Mouse (Mus musculus) retina, postnatal 1 day (tissue): ENCODE results near the gene Ubxn6.
"Not testable (repeated sequence)": the region's sequence is repeated elsewhere in the genome, so short reads cannot be mapped to it uniquely, and the experiment has no call there.

Experiments
- DNase-seq: peaks from one replicate; pipeline ENCODE4 v3.0.0-alpha.2; 2012

The Ubxn6 gene

DNA sequence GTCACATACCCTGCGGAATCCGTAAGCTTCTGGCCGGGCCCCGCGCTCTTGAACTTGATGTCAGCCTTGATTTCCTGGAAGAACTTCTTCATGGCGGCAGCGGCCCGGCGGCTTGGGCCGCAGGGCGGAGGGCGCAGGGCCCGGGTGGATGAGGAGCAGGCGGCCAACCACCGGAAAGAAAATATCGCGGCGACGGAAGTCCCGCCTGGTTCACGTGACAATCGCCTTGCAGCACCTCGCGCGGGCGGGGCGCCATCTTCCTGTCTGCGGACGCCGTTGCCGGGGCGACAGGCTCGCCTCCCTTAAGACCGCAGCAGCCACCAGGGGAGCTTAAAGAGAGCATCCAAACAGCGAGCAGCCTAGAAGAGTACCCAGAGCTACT is at the start of gene Ubxn6:
TSS of gene Ubxn6 (minus strand) at position 202 of the 382 bp plus-strand sequence.
- peak; percentile 98 for DNase-seq

DNA sequence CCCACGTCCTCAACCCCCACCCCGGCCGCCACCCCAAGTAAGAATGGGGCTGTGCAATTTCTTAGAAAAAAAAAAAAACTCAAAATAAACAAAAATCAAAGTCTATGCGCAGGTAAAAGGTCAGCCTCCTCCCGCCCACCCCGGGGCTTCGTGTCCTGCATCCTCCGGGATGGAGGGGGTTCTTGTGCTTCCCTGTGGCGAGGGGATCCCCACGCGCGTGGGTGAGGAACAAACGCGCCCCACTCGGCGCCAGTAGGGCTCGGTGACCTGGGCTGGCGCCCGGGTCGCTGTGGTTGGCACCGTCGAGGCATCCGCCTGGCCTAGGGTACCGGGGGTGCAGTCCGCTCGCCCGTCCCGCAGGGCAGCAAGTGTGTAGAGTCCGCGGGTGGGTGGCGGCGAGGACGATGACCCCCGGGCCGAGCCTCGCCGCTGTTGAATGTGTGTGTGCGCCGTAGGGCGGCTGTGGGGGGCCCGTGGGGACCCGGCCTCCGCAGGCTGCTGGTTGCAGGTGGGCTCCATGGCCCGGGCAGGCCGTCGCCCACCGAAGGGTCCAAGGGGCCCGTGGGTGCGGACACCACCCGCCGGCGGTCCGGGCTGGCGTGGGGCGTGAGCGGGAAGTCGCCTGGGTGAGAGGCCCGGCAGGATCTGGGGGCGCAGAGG is 49.0 kb upstream of the Ubxn6 start:
- no peak for DNase-seq

DNA sequence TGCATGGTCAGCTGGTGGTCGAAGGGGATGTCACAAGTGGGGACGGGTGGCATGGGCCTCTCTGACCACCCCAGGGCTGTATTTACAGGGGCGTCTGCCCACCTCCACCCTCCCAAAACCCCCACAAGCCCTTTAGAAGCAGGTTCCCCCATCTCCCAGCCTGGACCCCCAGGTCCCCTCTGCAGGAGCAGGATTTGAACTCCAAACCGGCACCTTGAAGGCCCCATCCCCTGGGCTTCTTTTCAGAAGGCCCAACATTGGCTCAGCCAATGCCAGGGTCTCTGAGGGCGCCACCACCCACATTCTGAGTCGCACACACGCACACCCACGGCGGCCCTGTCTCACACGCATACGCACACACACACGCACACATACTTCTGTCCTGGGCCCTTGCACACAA is 48.3 kb upstream of the Ubxn6 start:
- DNase-seq, result no peak

DNA sequence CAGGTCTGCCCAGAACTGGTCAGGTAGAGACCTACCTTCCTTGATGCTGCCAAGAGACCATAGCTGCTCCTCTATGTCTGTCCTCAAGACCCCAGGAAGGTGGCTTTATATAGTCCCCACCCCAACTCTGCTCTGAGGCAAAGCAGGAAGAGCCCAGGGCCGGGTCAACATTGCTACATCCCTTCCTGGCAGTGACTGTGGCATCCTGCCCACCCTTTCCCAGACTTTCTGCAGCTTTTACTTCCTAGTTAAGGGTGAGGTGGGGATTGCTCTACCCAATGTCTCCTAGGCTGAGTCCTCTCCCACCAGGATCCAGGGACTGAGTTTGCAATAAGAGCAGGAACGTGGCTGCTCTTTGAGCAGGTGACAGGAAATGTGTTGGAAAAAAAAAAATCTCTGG is 47.0 kb upstream of the Ubxn6 start, which contains the start of gene Lrg1:
TSS of gene Lrg1 (minus strand) at position 176 of the 400 bp plus-strand sequence.
- no peak for DNase-seq

DNA sequence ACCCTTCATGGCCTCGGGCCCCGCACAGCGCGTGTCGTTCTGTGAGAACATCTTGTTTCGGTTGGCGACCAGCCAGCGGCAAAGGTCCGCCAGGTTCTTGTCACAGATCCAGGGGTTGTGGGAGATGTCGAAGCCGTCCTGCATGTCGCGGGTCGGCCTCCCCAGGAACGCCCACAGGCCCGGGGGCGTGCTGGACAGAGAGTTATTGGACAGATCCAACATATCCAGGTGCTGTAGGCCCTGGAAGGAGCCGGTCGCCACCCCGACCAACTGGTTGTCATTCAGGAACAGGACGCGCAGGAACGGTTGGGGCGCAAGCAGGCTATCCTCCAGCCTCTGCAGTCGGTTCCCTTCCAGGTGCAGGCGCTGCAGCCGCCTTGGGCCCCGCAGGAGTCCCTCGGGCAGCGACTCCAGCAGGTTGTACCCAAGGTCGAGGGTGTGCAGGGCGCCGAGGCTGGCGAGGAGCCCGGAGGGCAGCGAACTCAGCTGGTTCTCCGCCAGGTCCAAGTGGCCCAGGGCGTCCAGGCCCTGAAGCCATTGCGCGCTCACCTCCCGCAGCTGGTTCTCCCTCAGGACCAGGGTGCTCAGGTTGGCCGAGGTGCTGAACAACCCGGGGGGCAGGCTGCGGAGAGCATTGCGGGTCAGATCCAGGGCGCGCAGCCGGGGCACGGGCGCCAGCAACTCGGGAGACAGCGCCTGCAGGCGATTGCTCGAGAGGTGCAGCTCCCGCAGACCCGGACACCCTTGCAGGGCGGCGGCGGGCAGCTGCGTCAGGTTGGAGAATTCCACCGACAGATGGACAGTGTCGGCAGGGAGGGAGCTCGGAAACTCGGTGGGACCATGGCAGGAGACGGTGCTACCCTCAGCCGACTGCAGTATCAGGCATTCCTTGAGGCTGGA is 45.4 kb upstream of the Ubxn6 start:
- no peak for DNase-seq

DNA sequence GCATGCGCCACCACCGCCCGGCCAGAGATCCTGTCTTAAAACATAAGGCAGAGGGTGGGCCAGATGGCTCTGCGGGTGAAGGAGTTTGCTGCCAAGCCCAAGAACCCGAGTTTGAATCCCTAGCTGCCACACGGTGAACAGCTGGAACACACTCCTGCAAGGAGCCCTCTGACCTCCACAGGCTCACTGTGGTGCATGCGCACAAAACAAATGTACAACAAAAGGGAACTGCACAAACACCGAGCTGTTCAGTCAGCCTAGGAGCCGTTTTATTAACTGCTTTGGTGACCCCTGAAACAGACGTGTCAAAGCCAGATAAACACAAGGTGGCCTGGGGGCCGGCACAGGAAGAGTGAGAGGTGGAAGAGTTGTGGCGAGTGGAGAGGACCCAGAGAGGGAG is 44.6 kb upstream of the Ubxn6 start:
- DNase-seq, result no peak

DNA sequence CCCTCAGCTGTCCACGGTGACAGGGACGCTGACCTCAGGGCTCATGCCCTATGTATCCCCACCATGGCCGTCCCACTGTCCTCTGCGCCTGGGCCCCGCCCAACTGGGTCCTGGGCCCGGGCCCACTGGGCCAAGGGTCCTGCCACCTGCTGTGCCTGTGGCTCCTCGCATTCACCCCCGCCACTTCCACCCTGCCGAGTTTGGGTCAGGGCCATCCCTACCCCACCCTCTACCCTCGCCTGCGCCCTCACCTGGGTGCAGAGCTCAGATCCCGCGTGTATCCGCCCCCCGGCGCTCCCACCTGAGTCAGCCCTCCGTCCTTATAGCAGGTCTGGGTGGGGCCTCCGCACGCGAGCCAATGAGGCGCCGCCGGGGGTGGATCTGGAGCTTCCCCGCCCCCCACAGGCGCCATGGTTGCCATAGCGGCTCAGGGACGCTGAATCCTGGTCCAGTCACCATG is 42.5 kb upstream of the Ubxn6 start, which contains the start of gene Plin5:
TSS of gene Plin5 (minus strand) at position 346 of the 460 bp plus-strand sequence.
- DNase-seq, result peak; percentile 71

DNA sequence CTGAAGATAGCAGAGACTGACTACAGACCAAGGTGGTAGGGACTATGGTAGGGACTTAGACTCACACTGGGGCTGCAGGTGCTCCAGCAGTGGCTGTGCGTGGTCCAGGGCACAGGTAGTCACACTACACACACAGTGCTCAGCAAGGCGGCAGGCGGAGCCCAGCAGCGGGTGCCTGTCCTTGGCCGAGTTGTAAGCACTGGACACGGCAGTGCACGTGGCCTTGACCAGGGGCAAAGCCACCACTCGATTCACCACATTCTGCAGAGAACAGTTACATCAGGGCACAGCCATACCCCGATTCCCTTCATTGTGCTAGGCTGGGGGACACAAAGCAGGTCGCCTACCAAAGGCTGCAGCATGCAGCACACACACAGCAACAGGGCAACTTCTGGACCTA is 41.4 kb upstream of the Ubxn6 start:
- DNase-seq, result no peak

DNA sequence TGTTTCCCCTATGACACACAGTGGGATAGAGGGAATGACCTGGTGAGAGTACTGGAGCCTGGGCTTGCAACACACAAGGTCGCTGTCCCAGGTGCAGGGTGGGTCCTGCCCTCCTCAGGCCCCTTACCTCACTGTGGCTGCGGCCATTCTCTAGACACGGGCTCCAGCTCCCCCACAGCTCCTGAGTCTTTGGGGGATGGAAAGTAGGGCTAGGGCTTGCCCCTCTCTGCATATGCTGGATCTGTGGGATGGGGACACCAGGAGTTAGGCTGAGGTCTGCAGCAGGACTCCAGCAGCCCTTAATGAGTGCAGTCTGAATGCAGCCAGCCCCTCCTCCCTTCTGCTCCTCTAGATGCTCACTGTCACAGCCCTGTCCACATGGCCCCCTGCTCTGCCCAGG is 37.9 kb upstream of the Ubxn6 start:
- no peak for DNase-seq

DNA sequence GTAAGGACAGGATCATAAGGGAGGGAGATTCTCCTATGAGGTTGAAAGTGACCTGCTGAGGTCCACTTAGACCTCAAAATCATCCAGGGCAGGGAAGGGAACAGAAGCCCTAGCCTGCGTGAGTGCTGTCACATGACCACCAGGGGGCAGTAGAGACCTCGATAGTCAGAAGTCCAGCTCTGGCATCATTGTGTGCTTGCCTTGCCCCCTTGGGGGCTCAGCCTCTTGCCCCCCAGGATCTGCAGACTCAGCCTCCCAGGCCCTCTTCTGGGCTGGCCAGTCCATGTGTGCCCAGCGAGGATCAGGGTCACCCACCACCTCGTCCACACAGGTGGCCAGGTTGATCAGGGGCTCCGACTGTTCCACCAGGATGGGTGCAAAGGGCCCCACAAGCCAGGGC is 37.0 kb upstream of the Ubxn6 start:
- DNase-seq, result peak; percentile 85

DNA sequence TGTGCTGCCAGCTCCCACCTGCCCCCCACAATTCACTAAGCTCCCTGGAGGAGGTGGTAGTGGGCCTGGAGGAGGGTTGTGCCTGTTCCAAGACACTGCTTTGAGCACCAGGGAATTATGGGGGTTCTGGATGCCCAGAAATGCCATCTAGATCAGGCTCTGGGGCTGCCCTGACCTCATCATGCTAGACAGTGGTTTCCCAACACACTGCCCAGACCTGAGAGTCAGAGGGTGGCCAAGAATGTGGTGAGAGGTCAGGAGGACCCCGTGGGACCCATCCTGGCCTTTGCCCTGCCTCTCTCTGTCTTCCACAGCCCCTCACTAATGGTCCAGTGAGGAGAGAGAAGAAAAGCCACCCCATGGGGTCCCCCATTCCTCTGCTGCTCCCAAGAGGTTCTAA is 36.2 kb upstream of the Ubxn6 start:
- no peak for DNase-seq

DNA sequence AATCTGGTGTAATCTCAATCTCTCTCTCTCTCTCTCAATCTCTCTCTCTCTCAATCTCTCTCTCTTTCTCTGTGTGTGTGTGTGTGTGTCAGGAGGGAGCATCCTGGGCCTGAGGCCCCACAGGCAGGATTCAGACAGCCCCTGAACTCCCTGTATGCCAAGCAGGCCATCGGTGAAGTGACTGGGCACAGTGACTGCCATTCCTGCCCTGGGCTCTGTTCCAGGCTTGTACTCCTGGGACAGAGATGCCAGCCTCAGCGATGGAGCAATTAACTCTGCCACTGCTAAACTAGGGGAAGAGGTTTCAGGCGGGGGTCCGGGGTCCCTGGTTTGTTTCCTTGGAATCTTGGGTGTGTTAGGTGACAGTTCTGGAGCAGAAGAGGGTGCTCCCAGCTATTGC is 35.7 kb upstream of the Ubxn6 start:
- DNase-seq, result no peak

DNA sequence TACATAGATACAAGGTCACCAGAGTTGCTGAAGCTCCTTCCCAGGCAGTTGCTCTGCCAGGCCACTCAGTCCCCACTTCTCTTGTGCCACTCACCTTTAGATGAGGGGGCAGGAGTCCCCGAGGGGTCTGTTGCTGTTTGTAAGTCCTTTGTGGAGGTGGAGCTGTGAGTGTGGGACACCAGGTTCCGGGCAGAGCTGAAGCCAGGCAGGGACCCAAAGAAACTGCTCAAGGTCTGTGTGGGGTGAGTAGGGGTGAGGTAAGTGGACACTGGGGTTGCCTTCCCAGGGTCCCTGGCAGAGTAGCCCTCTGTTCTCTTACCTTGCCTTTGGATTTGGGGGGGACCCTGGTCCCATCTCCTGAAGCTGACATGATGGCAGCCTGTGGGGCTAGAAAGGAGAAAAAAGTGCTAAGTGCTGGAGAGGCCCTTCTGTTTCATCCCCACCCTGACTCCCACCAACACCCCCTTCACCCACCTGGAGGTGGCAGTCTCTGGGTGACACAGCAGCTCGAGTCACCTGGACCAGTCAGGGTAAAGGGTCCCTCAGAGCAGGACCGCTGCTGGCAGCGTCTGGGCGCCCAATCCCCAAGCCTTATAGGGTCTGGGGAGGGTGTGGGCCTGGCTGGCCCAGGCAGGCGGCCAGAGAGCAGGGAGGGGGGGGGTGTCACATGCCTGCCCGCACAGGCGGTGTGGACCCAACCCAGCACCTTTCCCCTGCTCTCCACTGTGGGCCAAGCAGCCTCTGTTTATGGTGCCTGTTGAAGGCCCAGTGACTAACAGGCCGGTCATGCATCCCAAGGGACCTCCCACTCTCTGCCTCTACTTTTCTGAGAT is 34.6 kb upstream of the Ubxn6 start, which contains the start of gene Plin4:
TSS of gene Plin4 (minus strand) at position 585 of the 833 bp plus-strand sequence.
- no peak for DNase-seq

DNA sequence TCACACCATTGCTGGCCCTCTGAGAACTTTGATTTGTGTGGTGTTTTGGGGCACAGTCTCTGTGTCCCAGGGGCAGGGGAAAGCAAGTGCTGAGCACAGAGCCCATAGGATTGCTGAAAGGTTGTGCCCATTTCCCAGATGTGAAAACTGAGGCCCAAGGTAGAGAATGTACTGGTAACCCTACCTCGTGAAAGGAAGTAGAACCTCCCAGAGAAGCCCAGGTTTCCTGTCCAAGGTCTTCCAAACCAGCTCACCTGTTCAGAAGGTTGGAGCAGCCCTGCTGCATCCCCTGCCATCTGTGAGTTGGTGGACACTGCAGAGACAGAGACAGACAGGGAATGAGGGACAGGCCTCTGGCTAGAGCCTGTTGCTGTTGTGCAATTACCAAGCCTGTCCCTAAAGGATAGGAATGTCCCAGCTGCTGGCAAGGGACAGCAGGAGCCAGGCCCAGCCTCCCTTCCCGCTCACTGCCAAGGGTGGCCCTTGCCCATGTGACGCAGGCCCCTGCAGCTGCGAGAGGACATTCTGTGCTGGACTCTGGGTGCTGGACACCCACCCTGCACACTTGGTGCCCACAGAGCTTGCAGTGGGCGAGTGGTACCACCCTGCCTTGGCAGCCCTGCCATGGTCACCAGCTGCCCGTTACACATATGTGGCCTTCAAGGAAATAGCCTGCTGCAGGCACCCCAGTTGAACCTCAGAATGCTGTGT is 33.7 kb upstream of the Ubxn6 start:
- no peak for DNase-seq

DNA sequence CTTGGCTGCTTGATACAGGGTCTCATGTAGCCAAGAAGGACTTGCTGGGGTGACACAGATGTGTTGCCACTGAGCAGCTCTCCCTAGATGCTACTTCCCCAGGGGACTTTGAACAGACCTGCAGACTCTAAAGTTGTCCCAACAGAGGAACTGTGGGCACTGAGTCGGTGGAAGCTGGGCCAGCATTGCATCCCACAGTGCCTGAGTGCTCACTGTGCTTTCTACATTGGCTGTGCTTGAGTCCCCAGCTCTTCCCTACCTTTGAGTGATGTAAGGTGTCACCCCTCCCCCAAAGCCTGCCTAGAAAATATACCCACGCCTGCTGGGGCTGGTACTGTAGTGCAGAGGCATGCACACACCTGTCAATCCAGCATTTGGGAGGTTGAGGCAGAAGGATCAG is 32.9 kb upstream of the Ubxn6 start:
- no peak for DNase-seq

DNA sequence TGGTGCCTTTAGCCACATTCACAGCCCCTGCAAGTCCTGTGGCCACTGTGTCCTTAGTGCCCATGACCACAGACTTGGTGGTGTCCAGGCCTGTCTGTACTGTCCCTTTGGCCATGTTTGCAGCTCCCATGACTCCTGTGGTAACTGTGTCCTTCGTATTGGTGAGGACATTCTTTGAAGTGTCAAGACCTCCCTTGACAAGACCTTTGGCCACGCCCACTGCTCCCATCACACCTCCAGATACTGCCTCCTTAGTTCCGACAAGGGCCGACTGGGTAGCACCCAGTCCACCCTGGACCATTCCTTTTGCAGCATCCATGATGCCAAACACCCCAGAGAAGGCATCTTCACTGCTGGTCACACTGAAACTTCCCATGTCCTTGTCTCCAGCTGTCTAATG is 32.2 kb upstream of the Ubxn6 start:
- no peak for DNase-seq

DNA sequence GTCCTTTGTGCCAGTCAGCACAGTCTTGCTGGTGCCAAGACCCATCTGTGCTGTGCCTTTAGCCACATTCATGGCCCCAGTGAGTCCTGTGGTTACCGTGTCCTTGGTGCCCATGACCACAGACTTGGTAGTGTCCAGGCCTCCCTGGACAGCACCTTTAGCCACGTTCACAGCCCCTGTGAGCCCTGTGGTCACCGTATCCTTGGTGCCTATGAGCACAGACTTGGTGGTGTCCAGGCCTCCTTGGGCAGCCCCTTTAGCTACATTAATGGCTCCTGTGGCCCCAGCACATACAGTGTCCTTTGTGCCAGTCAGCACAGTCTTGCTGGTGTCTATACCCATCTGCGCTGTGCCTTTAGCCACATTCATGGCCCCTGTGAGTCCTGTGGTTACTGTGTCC is 31.6 kb upstream of the Ubxn6 start:
- DNase-seq, result not testable (repeated sequence)

DNA sequence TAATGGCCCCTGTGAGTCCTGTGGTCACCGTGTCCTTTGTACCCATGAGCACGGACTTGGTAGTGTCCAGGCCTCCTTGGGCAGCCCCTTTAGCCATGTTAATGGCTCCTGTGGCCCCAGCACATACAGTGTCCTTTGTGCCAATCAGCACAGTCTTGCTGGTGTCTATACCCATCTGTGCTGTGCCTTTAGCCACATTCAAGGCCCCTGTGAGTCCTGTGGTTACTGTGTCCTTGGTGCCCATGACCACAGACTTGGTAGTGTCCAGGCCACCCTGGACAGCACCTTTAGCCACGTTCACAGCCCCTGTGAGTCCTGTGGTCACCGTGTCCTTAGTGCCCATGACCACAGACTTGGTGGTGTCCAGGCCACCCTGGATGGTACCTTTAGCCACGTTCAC is 30.0 kb upstream of the Ubxn6 start:
- DNase-seq, result not testable (repeated sequence)

DNA sequence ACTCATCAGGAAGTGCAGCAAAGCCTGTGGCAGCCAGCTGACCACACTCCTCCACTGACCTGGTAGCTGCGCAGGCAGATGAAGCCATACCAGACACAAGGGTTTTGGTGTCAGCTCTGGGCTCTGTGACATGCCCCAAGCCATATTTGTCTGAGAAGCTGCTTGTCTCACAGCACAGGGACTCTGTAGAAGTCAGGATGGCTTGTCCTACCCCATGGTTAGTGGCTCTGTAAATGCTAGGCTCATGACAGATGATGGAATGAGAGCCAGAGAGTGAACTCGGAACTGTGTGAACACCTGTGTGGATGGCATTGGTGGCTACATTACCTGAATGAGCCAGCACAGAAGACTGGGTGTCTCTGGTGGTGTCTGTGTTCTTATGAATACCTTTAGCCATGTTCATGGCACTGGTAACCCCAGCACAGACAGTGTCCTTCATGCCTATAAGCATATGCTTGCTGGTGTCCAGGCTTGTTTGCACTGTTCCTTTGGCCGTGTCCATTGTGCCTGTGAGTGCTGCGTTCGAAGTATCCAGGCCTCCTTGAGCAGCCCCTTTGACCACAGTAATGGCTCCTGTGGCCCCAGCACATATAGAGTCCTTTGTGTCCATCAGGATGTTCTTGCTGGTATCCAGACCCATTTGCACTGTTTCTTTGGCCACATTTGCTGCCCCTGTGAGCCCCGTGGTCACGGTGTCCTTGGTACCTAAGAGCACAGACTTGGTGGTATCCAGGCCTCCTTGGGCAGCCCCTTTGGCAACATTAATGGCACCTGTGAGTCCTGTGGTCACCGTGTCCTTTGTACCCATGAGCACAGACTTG is 28.8 kb upstream of the Ubxn6 start:
- DNase-seq, result no peak

DNA sequence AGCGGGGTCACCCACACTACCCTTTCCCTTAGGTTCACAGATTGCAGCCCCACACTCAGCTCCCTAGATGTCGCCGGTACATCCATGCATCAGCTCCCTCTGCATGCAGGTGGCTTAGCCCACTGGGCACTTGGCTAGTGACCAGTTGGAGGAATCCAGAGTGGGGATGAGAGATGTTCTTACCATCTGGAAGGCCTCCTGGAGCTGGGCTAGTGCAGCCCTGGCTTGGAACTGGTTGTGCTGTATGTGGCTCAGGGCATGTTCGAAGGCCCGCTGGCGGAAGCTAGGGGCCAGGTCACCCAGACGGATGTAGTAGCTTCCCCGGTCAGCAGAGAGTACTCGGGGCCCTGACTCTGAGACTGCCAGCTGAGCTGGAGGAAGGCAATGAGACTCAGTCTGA is 28.1 kb upstream of the Ubxn6 start:
- no peak for DNase-seq

DNA sequence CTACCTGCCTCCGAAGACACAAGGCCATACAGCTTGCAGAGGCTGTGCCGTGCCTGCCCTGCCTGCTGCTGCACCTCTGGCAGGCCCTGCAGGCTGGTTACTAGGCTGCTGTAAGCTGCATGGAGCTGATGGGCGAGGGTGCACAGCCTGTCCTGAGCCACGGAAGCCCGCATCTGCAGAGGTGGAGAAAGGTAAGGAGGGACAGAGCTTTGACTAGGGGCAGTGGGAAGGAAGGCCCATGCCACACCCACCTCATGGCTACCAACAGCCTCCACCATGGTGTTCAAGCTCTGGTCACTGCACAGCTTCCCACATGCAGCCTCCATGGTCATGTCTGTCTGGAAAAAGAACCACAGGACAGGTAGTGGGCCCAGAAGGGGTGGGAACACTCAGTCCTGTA is 27.3 kb upstream of the Ubxn6 start:
- DNase-seq, result no peak

DNA sequence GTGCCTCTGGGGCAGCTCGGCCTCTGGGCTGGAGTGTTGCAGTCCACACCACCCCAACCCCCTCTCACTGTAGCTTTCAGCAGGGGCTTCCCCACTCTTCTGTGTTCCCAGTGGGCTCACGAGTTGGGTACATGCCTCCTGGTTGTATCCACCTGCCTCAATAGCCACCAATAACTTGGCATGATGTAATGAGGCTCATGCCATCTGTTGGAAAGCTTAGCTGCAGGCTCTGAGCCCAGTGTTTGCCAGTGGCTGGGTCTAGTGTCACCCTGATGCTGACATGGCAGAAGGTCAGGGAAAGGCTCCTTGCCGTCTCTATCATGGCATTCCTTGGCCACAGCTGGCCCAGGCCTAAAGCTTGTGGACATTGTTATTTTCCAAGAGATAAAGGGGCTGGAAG is 26.0 kb upstream of the Ubxn6 start:
- no peak for DNase-seq
